Mouse (Mus musculus): ENCODE results near the gene Nek7.

The Nek7 gene

DNA sequence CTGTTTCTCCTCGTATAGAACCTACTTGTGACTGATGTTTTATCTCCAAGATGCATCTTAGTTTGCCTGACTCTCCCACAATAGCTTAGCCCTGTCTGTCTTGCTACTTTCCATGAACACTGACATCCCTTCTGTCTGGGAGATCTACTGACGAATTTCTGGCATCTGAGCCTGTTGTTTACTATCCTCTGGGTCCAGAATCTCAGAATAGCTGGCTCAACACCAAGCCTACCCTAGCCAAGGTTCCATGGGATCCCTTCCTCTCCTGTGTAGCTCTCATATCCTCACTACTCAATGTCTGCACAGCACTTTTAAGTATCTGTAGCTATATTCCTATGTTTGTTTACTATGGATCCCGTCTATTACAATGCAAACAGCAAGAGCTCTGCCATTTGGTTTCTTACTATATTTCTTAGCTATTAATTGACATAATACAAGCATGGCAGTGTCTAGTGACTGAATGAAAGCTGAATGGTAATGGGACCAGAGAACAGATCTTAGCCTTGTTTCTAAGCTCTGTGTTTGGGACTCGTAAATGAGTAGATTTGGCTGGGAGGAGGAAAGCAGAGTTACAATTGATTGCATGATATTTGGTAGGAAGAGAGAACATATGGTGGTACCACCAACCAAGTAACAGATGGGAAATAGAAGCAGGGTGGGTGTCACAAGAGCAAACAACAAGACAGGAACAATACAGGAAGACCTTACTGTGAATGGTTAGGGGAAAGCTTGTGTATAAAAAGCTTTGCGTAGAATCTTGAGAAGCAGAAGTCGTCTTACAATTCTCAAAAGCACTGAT is 51.3 kb downstream of the Nek7 start:
- no peak for DNase-seq

DNA sequence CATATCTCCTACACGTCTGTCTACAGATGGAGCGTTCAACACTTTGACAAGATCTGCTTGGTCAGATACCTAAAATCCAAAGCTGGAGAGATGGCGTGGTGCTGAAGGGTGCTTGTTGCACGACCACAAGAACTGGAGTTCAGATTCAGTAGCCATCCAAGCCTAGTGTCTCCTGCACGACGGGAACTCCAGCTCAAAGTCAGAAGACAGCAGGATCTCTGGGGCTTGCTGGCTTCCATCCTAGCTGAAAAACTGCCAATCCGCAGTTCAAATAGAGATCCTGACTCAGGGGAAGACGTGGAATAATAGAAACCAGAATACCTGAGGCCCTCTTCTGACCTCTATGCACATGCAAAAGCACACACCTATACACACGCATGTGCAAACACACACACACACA is 52.0 kb downstream of the Nek7 start:
- no peak for DNase-seq

GRCm38 (mm10) chr1:138564677-138565076 is 55.3 kb downstream of the Nek7 start:
- no peak for DNase-seq

DNA sequence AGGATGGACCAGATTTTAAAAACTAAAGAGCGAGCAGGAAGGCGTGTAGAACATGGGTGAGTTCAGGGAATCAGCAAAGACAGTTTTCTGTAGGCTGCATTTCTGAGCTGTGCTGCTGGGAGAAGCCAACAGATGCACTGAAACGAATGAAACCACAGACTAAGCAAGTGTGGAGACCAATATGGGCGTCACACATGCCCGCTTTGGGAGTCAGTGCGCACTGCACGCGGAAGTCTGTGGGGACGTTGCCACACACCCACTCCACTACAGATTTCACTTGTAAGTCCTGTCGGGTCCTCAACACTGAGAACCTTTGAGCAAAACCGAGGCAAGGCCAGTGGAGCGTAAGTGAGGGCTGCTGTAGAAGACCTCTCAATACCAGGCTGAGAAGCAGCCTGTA is 59.2 kb downstream of the Nek7 start:
- DNase-seq = no peak

DNA sequence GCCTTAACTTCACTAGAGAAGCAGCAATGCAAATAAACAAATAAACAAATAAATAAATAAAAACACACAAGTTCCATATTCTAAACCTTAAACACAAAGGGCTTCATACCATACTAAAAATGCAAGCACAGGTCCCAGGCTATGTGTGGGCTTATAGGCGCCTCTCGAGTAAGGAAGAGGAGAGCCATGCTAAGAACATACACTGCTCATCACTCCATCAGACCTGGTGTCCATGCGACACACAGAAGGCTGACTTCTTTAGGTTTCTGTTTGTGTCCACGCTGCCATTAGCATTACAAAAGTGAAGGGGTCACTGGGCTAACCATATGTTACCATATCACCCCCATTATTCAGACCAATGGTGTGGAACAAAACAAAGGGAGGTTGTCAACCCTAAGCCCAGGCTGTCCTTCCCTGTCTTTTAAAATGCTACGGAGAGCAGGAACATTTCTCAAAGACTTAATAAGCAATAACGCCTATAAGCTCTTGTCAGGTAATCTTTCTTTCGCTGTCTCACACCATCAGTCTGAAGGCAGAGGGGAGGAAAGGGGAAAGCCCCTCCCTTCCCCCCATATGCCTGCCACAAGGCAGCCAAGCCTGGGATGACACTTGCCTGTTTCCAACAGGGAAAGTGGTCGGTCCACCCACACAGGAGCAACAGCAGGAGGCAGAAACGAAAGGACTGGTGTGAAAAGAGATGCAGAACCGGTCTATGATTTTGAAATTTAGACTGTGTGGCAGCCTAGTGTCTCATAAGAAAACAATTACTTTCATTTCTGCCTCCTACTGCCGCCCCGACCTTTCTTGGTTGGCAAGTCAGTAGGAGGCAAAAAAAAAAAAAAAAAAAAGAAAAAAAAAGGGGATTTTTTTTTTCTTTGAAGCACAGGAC is 60.5 kb downstream of the Nek7 start:
- no peak for DNase-seq

- DNase-seq = peak; percentile 57
Measured at GRCm38 (mm10) chr1:138558342-138558741, 61.6 kb downstream of the Nek7 start.

GRCm38 (mm10) chr1:138554926-138555325 is 65.0 kb downstream of the Nek7 start:
- DNase-seq = no peak

DNA sequence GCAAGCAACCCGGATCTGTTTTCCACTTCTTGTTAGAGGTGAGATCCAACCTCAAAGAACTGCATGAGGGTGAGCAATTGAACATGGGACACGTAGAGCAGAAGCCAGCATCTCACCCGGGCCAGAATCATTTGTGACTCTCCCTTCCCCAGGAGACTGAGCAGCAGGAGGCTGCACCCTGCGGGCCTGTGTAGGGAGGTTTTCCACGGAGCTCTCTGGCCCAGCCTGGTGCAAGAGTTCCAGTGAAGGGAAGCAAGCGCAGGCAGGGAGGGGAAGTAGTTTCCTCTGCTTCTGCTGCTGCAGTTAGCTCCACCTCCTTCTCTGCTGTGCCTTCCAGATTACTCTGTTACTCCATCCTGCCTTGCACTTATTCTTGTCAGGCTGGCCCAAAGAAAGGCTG is 69.8 kb downstream of the Nek7 start:
- peak; percentile 40 for DNase-seq

DNA sequence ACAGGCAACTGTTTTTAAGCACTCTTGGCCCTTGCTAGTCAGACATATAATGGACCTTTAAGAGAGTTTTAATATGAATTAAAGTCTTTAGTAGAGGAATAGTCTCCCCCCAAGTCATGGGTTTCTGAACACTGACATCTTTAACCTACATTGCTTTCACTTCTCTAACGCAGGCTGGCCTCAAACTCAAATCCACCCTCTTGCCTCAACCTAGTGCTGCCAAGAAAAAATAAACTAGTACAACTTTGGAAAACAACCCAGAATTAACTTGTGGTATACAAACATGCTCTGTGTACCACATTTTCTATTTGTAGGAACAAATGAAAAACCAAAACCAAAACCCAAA is 77.8 kb downstream of the Nek7 start:
- no peak for DNase-seq

- no peak for DNase-seq
Measured at GRCm38 (mm10) chr1:138541495-138542169, 78.3 kb downstream of the Nek7 start.

DNA sequence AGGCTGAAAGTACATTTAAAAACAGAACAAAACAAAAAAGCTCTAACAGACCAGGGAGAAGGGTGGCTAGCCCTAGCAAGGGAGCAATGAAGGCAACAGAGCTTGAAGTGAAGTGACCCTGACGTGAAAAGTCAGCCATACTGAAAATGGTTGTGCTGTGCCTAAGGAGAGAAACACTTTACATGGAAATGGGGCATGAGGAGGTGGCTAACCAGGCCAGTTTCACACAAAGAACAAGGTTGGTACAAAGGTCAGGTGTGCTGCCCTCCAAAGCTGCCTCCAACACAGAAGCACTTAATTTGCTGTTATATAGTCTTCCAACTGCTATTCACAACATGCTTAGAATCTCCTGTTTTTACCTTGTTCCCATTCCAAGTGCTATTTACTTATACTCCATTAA is 80.2 kb downstream of the Nek7 start:
- DNase-seq = no peak

- no peak for DNase-seq
Measured at GRCm38 (mm10) chr1:138538217-138538616, 81.7 kb downstream of the Nek7 start.

DNA sequence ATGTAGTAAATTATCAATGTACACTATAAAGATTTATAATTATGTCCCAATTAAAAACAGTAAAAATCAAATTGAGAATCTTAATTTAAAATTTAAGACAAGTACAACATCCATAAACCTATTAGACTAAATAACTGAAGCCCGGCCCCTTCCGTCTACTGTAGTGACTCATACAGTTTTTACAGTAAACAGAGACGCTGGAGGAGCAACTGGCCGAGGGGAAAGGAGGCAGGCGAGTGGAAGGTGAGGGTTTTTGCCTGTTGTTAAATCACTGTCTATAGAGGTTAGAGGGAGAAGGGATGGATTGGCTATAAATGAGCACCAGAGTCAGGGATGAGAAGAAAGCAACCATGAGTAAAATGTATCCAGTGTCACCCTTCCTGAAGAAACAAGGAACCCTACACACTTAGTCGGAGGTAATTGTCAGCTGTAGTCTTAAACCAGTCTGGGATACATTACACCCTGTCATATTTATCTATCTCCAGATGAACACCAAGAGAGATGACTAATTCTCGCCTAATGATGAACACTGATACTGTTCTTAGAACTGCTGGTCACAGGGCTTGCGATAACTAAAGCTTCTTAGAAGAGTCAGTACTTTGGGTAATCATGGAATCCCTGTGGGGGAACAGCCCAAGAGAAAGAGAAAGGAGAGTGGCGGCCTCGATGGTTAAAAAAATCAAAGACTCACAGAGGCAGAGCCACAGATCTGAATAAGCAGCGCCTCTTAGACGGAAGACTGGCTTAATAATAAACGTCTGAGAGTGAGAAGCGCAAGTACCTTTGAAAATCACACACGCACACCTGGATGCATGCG is 84.0 kb downstream of the Nek7 start:
- DNase-seq = no peak

DNA sequence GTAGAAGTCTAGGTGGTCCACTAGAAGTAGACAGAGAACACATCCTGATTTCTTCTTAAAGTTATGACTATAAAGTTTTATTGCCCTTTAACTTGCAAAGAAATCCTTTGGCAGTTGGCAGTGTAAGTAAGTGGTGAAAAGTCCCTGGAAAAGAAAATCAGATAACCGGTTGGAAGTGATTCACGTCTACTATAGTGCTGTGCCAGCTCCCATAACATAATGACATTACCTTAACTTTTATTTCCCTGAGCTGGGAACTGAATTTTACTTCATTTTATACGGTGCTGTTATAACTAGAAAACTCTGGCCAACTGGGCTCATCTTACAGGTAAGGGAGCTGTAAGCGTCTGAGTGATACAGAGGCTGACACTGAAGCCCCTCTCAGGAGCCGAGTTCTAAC is 89.3 kb downstream of the Nek7 start:
- no peak for DNase-seq

DNA sequence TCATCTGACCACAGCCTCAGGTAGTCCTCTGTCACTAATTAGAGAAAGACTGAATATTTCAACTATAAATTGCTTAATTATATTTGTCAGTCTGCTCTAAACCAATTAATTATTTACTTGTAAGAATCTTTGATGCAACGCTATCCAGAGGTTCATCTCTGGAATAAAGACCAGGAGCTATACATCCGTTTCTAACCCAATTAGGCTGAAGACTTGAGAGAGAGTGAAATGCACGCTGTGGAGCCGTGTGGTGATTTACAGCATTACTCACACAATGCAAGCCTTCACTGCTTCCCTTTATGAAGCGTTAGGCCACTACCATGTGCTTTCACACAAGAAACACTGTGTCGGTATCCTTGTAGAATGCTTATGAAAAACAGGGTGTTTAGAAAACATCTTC is 96.0 kb downstream of the Nek7 start:
- no peak for DNase-seq

GRCm38 (mm10) chr1:138518235-138518634 is 101.7 kb downstream of the Nek7 start:
- DNase-seq = no peak

- peak; percentile 36 for DNase-seq
Measured at GRCm38 (mm10) chr1:138517360-138518099, 102.4 kb downstream of the Nek7 start.

- DNase-seq = peak; percentile 53
Measured at GRCm38 (mm10) chr1:138516946-138517345, 103.0 kb downstream of the Nek7 start.

DNA sequence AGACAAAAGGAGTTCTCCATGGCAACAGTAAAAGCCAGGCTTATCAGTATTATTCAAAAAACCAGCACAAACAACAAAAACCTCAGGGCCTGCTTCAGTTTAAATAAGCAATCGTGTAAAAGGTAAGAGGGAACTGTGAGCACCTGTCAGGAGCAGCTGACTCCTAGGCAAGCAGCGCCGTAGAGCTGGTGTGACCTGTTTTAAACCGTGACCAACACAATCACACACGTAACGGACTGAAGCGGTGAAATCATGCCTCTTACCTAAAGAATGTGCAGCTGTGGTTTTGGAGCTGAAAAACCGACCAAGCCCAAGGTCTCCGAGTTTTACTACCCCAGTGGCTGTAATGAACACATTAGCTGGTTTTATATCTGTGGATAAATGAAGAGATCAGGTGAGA is 104.6 kb downstream of the Nek7 start:
- no peak for DNase-seq

GRCm38 (mm10) chr1:138513982-138514381 is 106.0 kb downstream of the Nek7 start:
- DNase-seq = no peak

DNA sequence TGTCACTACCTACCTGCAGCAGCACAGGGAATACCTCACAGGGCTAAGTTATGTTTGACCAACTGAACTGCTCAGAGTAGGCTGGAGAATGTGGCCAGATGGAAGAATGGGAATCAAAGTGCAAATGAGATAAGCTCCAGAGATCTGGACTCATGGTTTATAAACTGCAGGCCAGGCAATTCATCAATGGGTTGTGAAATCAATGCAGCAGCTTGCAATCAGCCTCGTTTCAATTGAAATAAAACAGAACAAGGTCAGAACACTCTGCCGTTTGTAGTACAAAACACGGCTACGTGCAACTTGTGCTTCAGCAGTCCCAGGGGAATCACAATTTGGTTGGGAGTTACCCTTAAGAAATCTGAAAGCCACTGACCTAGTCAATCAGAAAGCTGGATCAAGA is 109.4 kb downstream of the Nek7 start:
- DNase-seq = no peak

DNA sequence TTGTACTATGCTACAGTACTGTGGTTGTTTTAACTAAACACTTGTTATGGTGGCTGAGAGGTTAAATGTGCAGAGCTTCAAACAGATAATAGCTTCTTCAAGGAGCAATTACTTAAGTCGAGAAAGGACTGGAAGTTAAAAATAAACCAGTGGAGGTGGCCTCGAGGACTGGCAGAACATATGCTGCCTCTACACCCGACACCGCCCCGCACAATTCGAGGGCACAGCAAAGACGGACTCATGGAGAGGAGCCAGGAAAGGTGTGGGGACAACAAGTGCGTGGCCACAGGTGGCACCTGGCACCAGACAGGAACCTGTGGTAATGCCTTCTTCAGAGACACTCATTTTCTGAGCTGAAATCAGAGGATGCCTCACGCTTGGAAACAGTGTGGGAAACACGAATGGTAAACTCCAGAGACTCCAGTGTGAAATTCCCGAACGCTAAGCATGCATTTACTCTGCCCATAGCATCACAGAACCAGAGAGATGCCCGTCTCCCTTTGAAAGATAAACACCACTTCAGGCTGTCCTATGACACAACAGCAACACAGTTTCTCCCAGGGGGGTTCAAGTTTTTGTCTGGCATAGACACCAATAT is 112.4 kb downstream of the Nek7 start:
- DNase-seq = no peak
